Mouse (Mus musculus) c-Kit-positive CD71-negative TER-119-negative erythroid progenitor cells, embryonic 14.5 days (primary cell): Measurements from ENCODE around the gene March4.

Experiments used
- DNase-seq: peaks from one replicate; pipeline ENCODE4 v3.0.0-alpha.2; 2013; ENCODE audit warnings: low read depth

The March4 gene

GRCm38 (mm10) chr1:72390420-72390819 lies 146.3 kb downstream of the March4 start:
- no peak for DNase-seq

GRCm38 (mm10) chr1:72383651-72384050 lies 153.1 kb downstream of the March4 start:
- DNase-seq, result no peak

- DNase-seq, result no peak
These were observed 153.7 kb downstream of the March4 start for GRCm38 (mm10) chr1:72383056-72383455.

GRCm38 (mm10) chr1:72380544-72380943 lies 156.2 kb downstream of the March4 start:
- no peak for DNase-seq

GRCm38 (mm10) chr1:72379752-72380353 lies 156.9 kb downstream of the March4 start:
- no peak for DNase-seq

- no peak for DNase-seq
These were observed 158.6 kb downstream of the March4 start for GRCm38 (mm10) chr1:72378151-72378550.
